Mouse (Mus musculus) stomach, postnatal 0 days (tissue): ENCODE measurements around the gene Oxsr1.

Source experiments
- CTCF ChIP-seq: IDR thresholded peaks from 2 replicates; pipeline ENCODE4 v1.5.1; 2016; ENCODE audit warnings: antibody characterized with exemption, low read depth, mild to moderate bottlenecking, moderate library complexity
- EP300 ChIP-seq: optimal IDR thresholded peaks from 2 replicates; pipeline ENCODE3; 2016; ENCODE audit warnings: antibody characterized with exemption

DNA sequence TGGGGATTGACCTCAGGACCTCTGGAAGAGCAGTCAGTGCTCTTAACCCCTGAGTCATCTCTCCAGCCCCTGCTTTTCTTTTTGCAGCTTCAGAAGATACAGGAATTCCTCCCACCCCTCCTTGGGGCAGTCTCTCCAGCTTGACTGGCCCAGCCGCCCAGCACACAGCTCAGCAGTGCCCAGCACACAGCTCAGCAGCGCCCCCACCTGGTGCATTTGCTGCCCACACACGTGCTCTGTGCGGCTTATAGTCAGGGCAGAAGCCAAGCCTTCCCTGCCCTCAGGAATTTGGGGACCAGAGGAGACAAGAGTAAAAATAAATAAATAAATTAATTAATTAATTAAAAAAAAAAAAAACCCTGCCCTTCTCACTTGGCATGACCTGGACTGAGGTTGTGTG is 29.8 kb upstream of the Oxsr1 start:
- TF ChIP-seq CTCF, result peak; percentile 92
- TF ChIP-seq EP300, result no peak
